Mouse (Mus musculus): ENCODE data around the gene Irf7.

Gene Irf7

DNA sequence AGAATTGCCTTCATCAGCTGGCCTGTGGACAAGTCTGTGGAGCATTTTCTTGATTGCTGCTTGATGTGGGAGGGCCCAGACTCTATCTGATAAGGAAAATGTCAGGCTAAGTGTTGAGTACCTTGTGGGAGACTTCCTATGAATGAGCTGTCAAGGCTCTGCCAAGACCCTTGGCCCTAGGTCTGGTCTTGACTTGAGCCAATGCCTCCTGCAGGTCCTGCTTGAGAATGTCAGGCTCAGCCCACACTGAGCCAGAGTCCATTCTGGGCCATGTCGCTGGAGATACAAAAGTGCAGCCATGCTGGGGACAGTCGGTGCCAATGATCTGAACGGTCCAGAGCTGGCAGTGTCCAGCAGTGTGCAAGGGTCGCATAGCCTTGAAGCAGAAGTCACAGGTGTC is 16.5 kb upstream of the Irf7 start:
- POLR2A ChIA-PET, result interaction anchor here in 2 of 4 experiments (0.7 to 1.5 kb wide), 3 partner anchors 10 to 43 kb away, joined by 3 to 4 read pairs (median 3); no protein-coding TSS in a partner anchor
- CTCF ChIA-PET, result interaction anchor here in 2 of 4 experiments (0.5 to 0.6 kb wide), 2 partner anchors 11 to 270 kb away, joined by 4 to 7 read pairs; no protein-coding TSS in a partner anchor

- ChIA-PET CTCF (interaction anchor here in 1 of 4 experiments (1.6 kb wide), 1 partner anchor 29 kb away, joined by 4 read pairs; no protein-coding TSS in a partner anchor), POLR2A (interaction anchor here in 2 of 4 experiments (0.6 to 1.4 kb wide), 6 partner anchors 7 to 950 kb away, joined by 3 to 4 read pairs (median 3); no protein-coding TSS in a partner anchor)
Measured at GRCm38 (mm10) chr7:141281442-141281841, 15.2 kb upstream of the Irf7 start.

DNA sequence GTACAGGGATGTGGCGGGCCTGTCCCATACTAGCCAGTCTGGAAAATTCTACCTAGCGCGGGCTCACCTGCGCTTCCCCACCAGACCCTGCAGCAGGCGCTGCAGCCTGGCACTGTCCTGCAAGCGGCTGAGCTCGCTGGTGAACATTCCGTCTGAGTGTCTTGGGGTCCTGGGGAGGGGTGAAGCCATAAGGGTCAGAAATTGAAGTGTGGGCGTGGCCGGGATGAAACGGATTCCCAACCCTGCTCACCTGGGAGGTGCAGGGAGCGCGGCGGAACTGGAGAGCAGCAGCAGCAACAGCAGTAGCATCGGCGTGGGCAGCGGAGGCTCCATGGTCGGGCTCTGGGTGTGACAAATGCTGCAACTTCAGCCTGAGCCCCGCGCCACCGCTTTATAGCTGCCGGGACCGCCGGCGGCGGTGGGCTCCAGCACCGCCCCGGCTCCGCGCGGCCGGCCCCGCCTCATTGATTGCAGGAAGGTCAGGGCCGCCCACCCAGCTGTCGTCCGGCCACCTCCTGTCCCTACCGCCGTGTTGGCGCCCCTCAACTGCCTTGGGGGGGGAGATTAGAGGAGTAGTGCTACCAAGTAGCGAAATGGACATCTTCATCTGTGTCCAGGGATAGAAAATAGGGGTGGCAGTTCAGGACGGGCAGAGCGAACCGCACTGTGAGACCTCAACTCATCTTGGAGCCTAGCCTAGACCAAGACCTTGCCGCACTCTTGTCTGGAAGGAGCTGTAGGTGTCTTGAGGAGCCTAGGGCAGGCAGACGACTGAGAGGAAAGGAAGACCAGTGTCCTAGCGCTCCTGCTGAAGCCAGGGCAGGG is 12.7 kb upstream of the Irf7 start, which contains the start of gene Sct:
Gene Sct, minus strand, starts transcription at position 368 of the 825 bp plus-strand sequence.
- POLR2A ChIA-PET, result interaction anchor here in 3 of 4 experiments (0.8 to 4.0 kb wide), 36 partner anchors 9 to 320 kb away, joined by 3 to 32 read pairs (median 4); partner anchors contain the start of genes Taldo1 (in 2 of the 3), Deaf1 (in 1 of the 3), Irf7 (in 1 of the 3) and Rassf7 (in 1 of the 3)
- CTCF ChIA-PET, result interaction anchor here (0.5 to 1.8 kb wide), 27 partner anchors 9 to 202 kb away, joined by 3 to 10 read pairs (median 3); partner anchors contain the start of genes Irf7 (in 2 of the 4), Taldo1 (in 2 of the 4) and Eps8l2 (in 1 of the 4)

DNA sequence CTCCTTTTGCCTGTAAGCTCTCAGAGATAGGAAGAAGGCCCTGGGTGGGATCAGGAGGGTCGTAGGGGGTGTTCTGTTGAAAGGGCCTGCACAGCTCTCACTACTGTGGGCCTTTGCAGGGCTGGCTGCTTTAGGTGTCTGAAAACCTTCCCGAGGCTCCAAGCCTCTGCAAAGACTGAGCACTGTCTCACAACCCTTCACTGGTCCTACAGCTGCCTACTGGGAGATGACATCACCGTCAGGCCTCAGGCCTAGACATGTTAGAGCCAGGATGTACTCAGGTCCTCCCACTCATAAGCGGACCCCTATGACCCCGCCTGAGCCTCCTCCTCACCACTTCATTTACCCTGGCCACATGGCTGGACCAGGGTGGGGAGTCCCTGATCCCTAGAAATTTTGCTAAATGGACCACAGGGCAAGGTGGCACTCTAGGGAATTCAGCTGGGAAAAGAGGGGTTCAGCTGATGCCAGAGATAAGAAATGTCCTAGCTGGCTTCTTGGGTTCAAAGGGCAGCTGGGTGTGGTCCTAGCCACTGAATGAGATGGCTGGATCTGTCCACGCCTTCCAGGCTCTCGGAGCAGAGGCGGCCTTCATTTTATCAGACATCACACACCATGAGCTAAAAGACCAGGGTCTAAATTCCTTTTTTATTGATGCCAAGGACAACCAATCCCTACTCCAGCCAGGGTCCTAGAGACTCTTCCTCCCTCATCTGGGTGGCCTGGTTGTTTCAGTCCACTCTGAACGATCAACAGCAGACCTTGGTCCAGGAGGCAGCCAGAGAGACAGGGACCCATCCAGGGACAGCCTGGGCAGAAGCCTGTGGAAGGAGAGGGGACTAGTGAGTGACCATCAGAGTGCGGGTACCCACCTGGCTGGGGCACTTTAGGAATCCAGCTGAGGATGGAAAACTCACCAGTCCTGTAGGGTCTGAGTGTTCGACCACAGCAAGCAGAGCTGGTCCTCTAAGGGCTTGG is 11.7 kb upstream of the Irf7 start:
- POLR2A ChIA-PET, result interaction anchor here in 3 of 4 experiments (0.8 to 4.0 kb wide), 31 partner anchors 7 to 319 kb away, joined by 3 to 32 read pairs (median 3); partner anchors contain the start of genes Deaf1 (in 1 of the 3), Drd4 (in 1 of the 3), Irf7 (in 1 of the 3) and Rassf7 (in 1 of the 3)
- CTCF ChIA-PET, result interaction anchor here in 3 of 4 experiments (0.7 to 1.8 kb wide), 19 partner anchors 8 to 206 kb away, joined by 3 to 7 read pairs (median 4); partner anchors contain the start of genes Eps8l2 (in 1 of the 3), Irf7 (in 1 of the 3) and Taldo1 (in 1 of the 3)

- ChIA-PET POLR2A (interaction anchor here in 3 of 4 experiments (0.8 to 4.0 kb wide), 15 partner anchors 8 to 419 kb away, joined by 3 to 32 read pairs (median 3); partner anchors contain the start of genes Bet1l (in 1 of the 3), Drd4 (in 1 of the 3), Rassf7 (in 1 of the 3) and Rnh1 (in 1 of the 3)), CTCF (interaction anchor here (0.5 to 1.6 kb wide), 4 partner anchors 9 to 470 kb away, joined by 3 to 5 read pairs (median 4); no protein-coding TSS in a partner anchor)
Measured at GRCm38 (mm10) chr7:141276546-141276945, 10.3 kb upstream of the Irf7 start, which contains the start of gene Cdhr5. Gene Cdhr5 (minus strand): TSS chr7:141276786.

DNA sequence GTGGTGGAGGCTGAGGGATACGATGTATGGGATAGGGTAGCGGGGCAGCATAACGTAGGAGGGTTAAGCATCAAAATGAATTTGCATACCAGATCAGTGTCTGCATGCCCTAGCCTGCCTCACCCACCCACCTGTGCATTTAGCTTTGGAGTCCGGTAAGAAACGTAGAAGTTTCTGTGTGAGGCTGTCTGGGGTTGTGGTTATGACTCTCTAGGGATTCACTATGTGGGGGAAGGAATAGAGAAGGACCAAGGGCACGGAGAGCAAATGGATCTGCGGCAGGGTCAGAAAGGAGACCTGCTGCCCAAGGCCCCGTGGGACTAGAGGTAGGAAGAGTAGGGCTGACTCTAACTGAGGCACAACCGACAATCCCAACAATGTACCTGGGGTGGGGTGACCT is 9.1 kb upstream of the Irf7 start:
- POLR2A ChIA-PET, result interaction anchor here in 1 of 4 experiments (0.8 to 1.4 kb wide), 3 partner anchors 9 to 82 kb away, joined by 3 to 5 read pairs (median 3); partner anchors contain the start of genes Hras and Lrrc56
- CTCF ChIA-PET, result interaction anchor here in 1 of 4 experiments (0.7 kb wide), 1 partner anchor 13 kb away, joined by 4 read pairs; no protein-coding TSS in a partner anchor

GRCm38 (mm10) chr7:141270631-141271030 is 4.3 kb upstream of the Irf7 start:
- CTCF ChIA-PET, result no interaction called here

DNA sequence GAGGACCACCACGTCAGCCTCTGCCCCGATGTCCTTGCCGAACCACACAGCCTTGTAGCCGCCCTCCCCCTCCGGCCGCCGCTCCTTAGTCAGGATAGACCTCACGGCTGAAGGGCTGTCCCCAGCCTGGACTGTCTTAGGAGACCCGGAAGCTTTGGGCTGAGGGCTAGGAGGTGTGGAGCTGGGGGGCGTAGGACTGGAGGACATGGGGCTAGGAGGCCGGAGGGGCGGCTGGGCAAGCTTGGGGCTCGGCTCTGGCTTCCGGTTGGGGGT is 2.9 kb upstream of the Irf7 start:
- POLR2A ChIA-PET, result interaction anchor here in 2 of 4 experiments (0.6 to 3.1 kb wide), 13 partner anchors 10 to 653 kb away, joined by 3 to 9 read pairs (median 3); partner anchors contain the start of genes Rassf7 (in 1 of the 2), Sct (in 1 of the 2) and Taldo1 (in 1 of the 2)
- CTCF ChIA-PET, result interaction anchor here in 2 of 4 experiments (0.5 to 1.3 kb wide), 3 partner anchors 10 to 242 kb away, joined by 3 read pairs; partner anchors contain the start of gene Sct (in 1 of the 2)

More at GRCm38 (mm10) chr7:141270631-141271030, 4.3 kb upstream of the Irf7 start:
- POLR2A ChIA-PET, result interaction anchor here in 2 of 4 experiments (1.1 to 3.1 kb wide), 2 partner anchors 9 to 93 kb away, joined by 4 to 9 read pairs; partner anchors contain the start of gene Sct (in 1 of the 2)

DNA sequence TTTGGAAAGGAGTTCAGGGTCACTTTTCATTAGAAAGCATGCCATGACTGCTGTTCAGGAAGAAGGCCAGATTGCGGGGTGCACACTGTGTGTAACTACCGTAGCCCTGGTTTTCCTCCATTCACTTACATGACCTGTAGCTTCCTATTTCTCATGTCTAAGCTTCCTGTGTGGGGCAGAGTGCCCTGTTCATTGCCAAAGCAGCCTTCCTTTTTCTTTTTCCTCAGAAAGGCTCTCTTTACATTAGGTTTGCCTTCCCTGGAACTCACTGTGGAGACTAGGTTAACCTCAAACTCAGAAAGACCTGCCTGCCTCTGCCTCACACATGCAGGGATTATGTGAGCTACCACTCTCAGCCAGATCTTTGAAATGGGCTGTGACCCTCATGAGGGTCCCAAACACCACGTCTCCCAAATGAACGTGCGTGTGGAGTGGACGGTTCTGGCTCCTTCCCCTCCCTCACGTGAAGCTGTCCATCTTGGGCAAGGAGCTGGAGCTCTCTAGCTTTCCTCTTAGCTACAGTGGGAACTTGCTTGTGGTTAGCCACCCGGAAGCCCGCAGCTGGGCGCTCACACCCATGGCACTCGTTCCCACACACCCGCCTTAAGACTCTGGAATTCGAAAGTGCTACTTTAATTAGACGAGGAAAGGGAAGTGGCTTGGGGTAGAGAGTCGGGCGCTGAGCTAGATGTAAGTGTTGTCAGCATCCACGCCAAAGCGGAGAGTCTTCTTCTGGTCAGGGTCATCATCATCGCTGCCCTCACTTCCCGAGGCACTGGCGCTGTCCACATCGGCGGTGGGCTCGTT is 2.4 kb upstream of the Irf7 start:
- CTCF ChIA-PET, result interaction anchor here in 2 of 4 experiments (0.5 to 1.3 kb wide), 4 partner anchors 10 to 242 kb away, joined by 3 to 5 read pairs (median 3); partner anchors contain the start of gene Sct (in 1 of the 2)
- POLR2A ChIA-PET, result interaction anchor here in 2 of 4 experiments (0.6 to 3.1 kb wide), 16 partner anchors 8 to 653 kb away, joined by 3 to 9 read pairs (median 3); partner anchors contain the start of genes Cdhr5 (in 1 of the 2), Rassf7 (in 1 of the 2), Rnh1 (in 1 of the 2) and Sct (in 1 of the 2)

- CTCF ChIA-PET, result interaction anchor here in 1 of 4 experiments (0.6 kb wide), 1 partner anchor 11 kb away, joined by 5 read pairs; the partner anchor contains the start of gene Cdhr5
Measured at GRCm38 (mm10) chr7:141265411-141265738, 906 bp downstream of the Irf7 start.

DNA sequence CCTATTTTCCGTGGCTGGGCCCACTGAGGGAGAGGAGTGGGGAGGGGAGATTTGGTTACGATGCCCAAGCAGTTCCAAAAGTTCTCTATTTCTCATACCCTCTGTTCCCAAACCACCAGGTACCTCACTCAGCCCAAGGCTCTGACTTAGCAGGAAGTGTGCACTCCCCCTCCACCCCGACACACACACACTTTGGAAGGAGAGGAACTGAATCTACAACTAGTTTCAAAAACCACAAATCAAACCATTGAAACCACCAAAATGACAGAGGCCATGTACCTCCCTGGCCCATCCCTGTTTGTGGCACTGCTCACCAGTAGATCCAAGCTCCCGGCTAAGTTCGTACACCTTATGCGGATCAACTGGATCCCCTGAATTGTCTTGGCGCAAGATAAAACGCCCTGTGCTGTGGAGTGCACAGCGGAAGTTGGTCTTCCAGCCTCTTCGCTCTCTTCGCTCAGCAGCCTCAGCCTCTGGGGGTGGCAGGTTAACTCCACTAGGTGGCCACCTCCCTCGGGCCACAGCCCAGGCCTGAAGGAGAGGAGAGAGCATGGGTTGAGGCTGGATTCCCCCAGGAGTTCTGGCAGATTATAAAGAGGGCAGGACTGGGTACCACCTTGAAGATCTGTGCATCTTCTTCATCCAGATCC is 1.4 kb downstream of the Irf7 start:
- ChIA-PET CTCF (interaction anchor here in 3 of 4 experiments (1.1 to 1.4 kb wide), 5 partner anchors 11 to 204 kb away, joined by 3 to 5 read pairs (median 4); no protein-coding TSS in a partner anchor), POLR2A (interaction anchor here in 2 of 4 experiments (0.7 to 2.2 kb wide), 10 partner anchors 10 to 178 kb away, joined by 3 to 11 read pairs (median 4); partner anchors contain the start of genes Deaf1 (in 1 of the 2), Eps8l2 (in 1 of the 2) and Tmem80 (in 1 of the 2))

More at GRCm38 (mm10) chr7:141265411-141265738, 906 bp downstream of the Irf7 start:
- POLR2A ChIA-PET, result interaction anchor here in 2 of 4 experiments (0.8 to 1.3 kb wide), 5 partner anchors 29 to 73 kb away, joined by 3 to 4 read pairs (median 3); partner anchors contain the start of genes Eps8l2 (in 1 of the 2) and Rassf7 (in 1 of the 2)

DNA sequence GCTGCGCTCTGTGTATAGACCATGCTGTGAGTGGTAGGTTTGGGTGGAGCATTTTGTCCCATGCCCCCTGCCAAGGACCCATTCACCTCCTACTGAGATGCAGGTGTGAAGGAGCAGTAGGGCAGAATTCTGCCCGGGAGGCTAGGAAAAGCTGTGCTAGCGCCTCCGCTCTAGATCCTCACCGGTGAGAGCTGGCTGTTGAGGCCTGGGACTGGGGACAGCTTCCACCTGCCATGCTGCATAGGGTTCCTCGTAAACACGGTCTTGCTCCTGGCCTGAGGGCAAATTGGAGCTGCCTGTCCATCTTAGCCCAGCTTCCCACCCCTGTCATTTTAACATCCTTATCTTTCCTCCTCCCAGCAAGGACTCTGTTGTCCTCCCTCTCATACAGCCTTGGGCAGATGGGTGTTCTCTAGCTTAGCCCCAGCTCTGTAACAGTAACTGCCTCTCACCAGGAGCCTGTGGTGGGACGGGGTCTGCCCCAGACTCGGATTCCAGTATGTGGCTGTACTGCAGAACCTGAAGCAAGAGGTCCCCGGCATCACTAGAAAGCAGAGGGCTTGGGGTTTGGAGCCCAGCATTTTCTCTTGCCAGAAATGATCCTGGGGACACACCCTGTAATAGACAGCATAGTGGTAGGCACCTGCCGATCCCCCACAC is 2.1 kb downstream of the Irf7 start:
- POLR2A ChIA-PET, result interaction anchor here (0.7 to 2.2 kb wide), 24 partner anchors 9 to 179 kb away, joined by 3 to 11 read pairs (median 4); partner anchors contain the start of genes Deaf1 (in 1 of the 4), Rassf7 (in 1 of the 4) and Tmem80 (in 1 of the 4)
- CTCF ChIA-PET, result interaction anchor here in 3 of 4 experiments (0.6 to 1.4 kb wide), 10 partner anchors 11 to 422 kb away, joined by 3 to 5 read pairs (median 4); partner anchors contain the start of gene Sct (in 2 of the 3)

GRCm38 (mm10) chr7:141263640-141264039 is 2.6 kb downstream of the Irf7 start:
- ChIA-PET CTCF (interaction anchor here (0.5 to 1.4 kb wide), 13 partner anchors 10 to 422 kb away, joined by 3 to 5 read pairs (median 3); partner anchors contain the start of gene Sct (in 2 of the 4)), POLR2A (interaction anchor here in 3 of 4 experiments (0.7 to 2.2 kb wide), 22 partner anchors 9 to 142 kb away, joined by 3 to 10 read pairs (median 4); partner anchors contain the start of genes Deaf1 (in 1 of the 3), Rassf7 (in 1 of the 3) and Tmem80 (in 1 of the 3))

DNA sequence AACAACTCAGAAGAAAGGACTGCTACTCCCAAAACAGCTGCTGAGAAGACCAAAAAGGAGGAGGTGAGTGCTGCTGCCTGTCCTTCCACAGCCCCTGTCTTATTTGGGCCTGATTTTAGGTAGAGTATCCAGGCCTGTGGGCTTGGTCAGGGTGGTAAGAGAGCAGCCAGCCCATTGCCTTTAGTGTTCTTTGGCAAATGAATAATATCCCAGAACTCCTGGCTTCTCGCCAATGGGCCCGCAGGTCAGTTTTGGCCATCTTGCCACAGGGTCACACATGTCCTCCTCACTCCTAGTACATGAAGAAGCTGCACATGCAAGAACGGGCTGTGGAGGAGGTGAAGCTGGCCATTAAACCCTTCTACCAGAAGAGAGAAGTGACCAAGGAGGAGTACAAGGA is 4.8 kb downstream of the Irf7 start:
- ChIA-PET CTCF (no interaction called here), POLR2A (interaction anchor here in 3 of 4 experiments (0.7 to 1.3 kb wide), 5 partner anchors 8 to 46 kb away, joined by 3 to 4 read pairs (median 3); partner anchors contain the start of genes Rassf7 (in 1 of the 3) and Sct (in 1 of the 3))
